Mouse (Mus musculus) heart, adult 11 months (tissue): Measurements from ENCODE around the gene Arhgap10.

Source experiments
- DNase-seq: peaks from one replicate; pipeline ENCODE4 v3.0.0; 2022

The Arhgap10 gene

GRCm38 (mm10) chr8:77515786-77516185 is 2.0 kb downstream of the Arhgap10 start:
- DNase-seq, result peak; percentile 85

GRCm38 (mm10) chr8:77515201-77515600 is 2.6 kb downstream of the Arhgap10 start:
- peak; percentile 92 for DNase-seq

GRCm38 (mm10) chr8:77511750-77512493 is 5.8 kb downstream of the Arhgap10 start:
- DNase-seq, result peak; percentile 83

GRCm38 (mm10) chr8:77510426-77510825 is 7.3 kb downstream of the Arhgap10 start:
- DNase-seq, result peak; percentile 85

- no peak for DNase-seq
These were observed 8.7 kb downstream of the Arhgap10 start for GRCm38 (mm10) chr8:77509044-77509443.

- peak; percentile 85 for DNase-seq
These were observed 10.2 kb downstream of the Arhgap10 start for GRCm38 (mm10) chr8:77507510-77508035.

- DNase-seq, result no peak
These were observed 11.2 kb downstream of the Arhgap10 start for GRCm38 (mm10) chr8:77506539-77506938.

GRCm38 (mm10) chr8:77502547-77502946 is 15.2 kb downstream of the Arhgap10 start:
- DNase-seq, result peak; percentile 78

- peak; percentile 91 for DNase-seq
These were observed 16.6 kb downstream of the Arhgap10 start for GRCm38 (mm10) chr8:77501131-77501530.

GRCm38 (mm10) chr8:77500264-77500663 is 17.5 kb downstream of the Arhgap10 start:
- DNase-seq, result no peak

GRCm38 (mm10) chr8:77497442-77497841 is 20.3 kb downstream of the Arhgap10 start:
- no peak for DNase-seq

GRCm38 (mm10) chr8:77496253-77496652 is 21.5 kb downstream of the Arhgap10 start:
- peak; percentile 84 for DNase-seq

GRCm38 (mm10) chr8:77494376-77495328 is 23.1 kb downstream of the Arhgap10 start:
- no peak for DNase-seq

GRCm38 (mm10) chr8:77492356-77493058 is 25.2 kb downstream of the Arhgap10 start:
- DNase-seq, result peak; percentile 98

GRCm38 (mm10) chr8:77491231-77491923 is 26.4 kb downstream of the Arhgap10 start:
- no peak for DNase-seq

- peak; percentile 97 for DNase-seq
These were observed 27.5 kb downstream of the Arhgap10 start for GRCm38 (mm10) chr8:77490095-77490781.

- DNase-seq, result no peak
These were observed 28.5 kb downstream of the Arhgap10 start for GRCm38 (mm10) chr8:77489235-77489634.

GRCm38 (mm10) chr8:77488215-77488606 is 29.5 kb downstream of the Arhgap10 start:
- peak; percentile 93 for DNase-seq

- peak; percentile 96 for DNase-seq
These were observed 30.1 kb downstream of the Arhgap10 start for GRCm38 (mm10) chr8:77487590-77488214.

- peak; percentile 93 for DNase-seq
These were observed 31.0 kb downstream of the Arhgap10 start for GRCm38 (mm10) chr8:77486749-77487148.

- no peak for DNase-seq
These were observed 32.9 kb downstream of the Arhgap10 start for GRCm38 (mm10) chr8:77484817-77485216.
